Mouse (Mus musculus) brown adipose tissue, adult 24 weeks (tissue): ENCODE data around the gene Cux2. TPM values are rescaled to one million over a fixed set of nuclear protein-coding genes. Genes with fewer than 3 reads are reported as not detected.

Experiments used
- H3K27ac ChIP-seq: fragments of 200-500 bp; replicated peaks from 2 replicates; pipeline ENCODE4 v1.5.1; 2012; ENCODE audit warnings: low read depth, mild to moderate bottlenecking, low read length
- H3K4me1 ChIP-seq: fragments of 200-500 bp; 2 replicates; pipeline ENCODE4 v1.6.1; 2012; ENCODE audit warnings: low read length, mixed read lengths; ENCODE audit not compliant: control insufficient read depth, insufficient read depth, insufficient read length
- H3K4me3 ChIP-seq: fragments of 200-500 bp; 2 replicates; pipeline ENCODE4 v1.5.1; 2012; ENCODE audit warnings: low read depth, mild to moderate bottlenecking, low read length, moderate library complexity; ENCODE audit not compliant: insufficient read depth
- polyA plus RNA-seq: library from polyadenylated mRNA; stranded (reverse); fragments of >200 nt; gene quantifications from 2 replicates; pipeline ENCODE4 v1.2.4, GENCODE M21; 2012; ENCODE audit not compliant: missing spikeins, insufficient read depth, insufficient read length

Cux2 gene
- polyA plus RNA-seq, 1 experiment: not detected

DNA sequence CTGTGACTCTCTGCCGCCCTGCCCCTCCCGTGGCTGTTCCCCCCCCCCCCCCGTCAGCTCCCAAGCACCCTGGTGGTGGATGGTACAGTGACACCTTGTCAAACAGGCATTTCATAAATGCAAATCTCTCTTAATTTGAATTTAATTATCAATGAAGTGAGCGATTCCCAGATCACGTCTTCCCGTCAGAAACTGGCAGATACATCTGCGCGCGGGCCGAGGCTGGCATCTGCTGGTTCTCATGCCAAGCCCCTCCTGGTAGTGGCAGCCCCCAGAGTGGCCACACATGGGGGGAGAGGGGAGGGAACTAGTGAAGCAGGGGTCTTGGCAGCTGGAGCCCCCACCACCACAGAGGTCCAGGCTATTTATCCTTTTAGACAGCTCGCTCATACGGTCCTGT is 73.6 kb downstream of the Cux2 start:
- Histone ChIP-seq H3K27ac (no peak overlapping the region), H3K4me1 (no peaks in the 10 kb centered on the region), H3K4me3 (no peak overlapping the region)

DNA sequence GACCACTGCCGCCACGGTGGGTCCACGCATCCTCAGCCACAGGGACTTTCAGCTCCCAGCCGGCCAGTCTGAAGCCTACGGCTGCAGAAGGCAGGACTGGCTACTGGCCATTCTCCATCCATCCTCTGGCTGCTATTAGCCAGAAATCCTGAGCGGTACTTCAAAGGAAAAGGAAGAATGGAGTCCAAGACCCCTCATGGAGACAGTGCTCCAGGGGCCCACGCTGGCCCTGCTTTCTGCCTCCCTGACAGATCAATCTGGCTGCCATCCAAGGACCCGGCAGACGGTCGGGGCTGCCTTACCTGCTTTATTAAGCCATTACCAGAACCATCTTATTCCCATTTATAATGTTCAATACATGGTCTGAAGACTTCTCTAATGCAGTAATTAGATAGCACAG is 76.4 kb downstream of the Cux2 start:
- no peak overlapping the region for H3K27ac ChIP-seq
- H3K4me1 ChIP-seq: no peaks in the 10 kb centered on the region
- no peak overlapping the region for H3K4me3 ChIP-seq

DNA sequence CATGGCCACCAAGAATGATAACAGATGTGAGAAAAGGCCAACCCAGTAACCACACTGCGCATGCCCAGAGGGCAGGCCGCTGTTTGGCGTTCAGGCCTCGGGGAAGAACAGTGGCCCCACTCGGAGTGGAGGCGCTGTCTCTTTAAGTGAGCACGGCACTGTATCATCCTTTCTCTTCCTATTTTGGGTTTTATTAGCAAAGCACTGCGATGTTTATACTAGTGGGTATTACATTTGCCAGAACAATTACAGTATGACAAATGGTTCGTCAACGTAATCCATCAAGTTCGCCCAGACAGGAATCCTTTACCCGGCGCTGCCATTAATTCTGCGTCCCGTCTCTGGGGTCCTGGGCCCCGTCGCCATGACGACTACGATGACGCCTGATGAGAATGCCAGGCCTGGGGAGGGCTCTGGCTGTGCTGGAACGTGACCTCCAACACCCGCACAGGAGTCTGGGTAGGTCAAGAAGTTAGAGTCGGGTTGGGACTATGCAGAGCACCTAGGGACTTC is 77.2 kb downstream of the Cux2 start:
- Histone ChIP-seq H3K4me1 (no peaks in the 10 kb centered on the region), H3K27ac (no peak overlapping the region), H3K4me3 (peak overlapping the region; percentile 18)

DNA sequence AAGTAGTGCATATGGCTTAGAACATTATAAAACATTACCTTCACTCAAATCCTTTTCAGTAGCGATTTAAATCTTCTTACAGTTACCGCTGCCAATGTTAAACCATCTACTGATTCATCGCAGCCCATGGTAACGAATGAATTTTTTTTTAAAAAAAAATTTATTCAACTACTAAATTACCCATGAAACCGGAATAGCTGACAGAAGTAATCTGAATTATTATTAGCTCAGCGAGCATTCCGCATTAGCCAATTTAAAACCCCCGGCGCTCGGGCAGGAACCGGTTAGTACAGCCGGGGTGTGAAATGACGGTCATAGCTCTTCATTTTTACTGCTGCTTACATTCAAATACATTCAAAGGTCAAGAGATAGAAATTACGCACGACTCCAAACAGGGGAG is 80.9 kb downstream of the Cux2 start:
- H3K4me3 ChIP-seq: no peak overlapping the region
- H3K27ac ChIP-seq: no peak overlapping the region
- H3K4me1 ChIP-seq: no peaks in the 10 kb centered on the region

DNA sequence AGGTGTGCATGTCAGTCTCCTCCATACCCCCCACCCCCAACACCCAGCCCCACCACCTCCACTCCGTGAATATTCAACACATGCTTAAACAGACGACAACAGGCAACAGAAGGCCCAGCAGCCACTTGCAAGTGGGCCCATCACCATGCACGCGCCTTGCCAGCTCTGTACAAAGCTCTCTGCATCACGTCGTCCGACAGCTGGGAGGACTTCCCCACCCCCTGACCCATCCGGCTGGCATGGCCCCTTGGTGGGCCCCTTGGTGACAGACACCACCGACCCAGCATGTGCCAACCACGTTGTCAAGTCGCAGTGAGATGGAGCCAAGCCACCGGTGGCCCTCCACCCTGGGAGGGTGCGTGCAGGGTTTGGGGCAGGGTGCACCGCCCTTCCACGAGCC is 81.5 kb downstream of the Cux2 start:
- H3K4me3 ChIP-seq: no peak overlapping the region
- no peak overlapping the region for H3K27ac ChIP-seq
- H3K4me1 ChIP-seq: no peaks in the 10 kb centered on the region

DNA sequence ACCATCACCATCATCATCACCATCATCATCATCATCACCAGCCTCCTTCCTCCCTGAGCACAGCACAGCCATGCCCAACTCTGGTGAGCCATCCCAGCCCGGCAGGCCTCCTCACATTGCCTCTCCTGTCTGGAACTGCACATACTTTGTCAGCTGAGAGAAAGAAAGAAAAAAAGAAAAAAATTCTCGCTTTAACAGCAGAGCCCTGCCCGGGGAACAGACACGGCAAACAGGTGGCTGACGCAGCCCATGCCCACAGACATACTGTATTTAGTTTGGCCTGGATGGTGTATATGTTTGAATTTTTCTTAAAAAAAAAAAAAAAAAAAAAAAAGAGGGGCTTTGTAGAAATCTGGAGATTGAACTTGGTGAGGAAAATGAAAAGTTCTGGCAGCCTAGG is 82.4 kb downstream of the Cux2 start:
- Histone ChIP-seq H3K4me1 (no peaks in the 10 kb centered on the region), H3K4me3 (no peak overlapping the region), H3K27ac (no peak overlapping the region)

DNA sequence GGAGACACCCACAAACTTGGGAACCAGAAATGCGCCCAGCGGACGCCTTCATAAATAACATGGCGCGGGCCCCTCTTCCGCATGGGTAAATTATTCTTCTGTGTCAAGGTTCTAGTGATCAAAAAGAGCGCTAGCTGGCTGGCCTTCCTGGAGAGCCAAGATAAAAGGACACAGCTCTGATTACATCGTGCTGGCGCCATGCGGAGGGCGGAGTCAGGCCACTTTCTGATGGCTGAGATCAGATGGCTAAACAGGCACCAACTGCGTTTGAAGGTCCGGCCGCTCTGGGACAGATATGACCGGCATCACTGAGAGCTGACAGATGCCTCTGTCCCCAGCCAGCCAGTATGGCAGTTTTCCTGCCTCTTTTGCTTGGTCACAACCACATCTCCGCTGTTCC is 83.0 kb downstream of the Cux2 start:
- Histone ChIP-seq H3K27ac (no peak overlapping the region), H3K4me1 (no peaks in the 10 kb centered on the region), H3K4me3 (no peak overlapping the region)

DNA sequence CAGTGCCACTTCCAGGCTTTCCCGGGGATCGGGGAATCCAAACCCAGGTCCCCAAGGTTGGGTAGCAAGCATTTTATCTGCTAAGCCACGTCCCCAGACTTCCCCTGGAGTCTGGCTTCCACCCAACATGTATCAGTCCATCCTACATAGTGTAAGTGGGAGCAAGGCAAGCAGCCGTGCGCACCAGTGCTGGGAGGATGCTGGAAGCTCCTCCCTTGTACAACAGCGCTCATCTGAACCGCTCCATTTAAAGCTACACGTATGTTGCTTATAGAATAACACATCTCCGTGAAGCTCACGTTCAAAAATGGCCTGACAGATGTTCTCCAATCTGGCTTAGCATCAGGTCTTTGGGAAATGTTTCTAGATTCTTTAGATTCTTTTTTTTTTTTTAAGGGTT is 86.9 kb downstream of the Cux2 start:
- no peaks in the 10 kb centered on the region for H3K4me1 ChIP-seq
- H3K27ac ChIP-seq: no peak overlapping the region
- no peak overlapping the region for H3K4me3 ChIP-seq

DNA sequence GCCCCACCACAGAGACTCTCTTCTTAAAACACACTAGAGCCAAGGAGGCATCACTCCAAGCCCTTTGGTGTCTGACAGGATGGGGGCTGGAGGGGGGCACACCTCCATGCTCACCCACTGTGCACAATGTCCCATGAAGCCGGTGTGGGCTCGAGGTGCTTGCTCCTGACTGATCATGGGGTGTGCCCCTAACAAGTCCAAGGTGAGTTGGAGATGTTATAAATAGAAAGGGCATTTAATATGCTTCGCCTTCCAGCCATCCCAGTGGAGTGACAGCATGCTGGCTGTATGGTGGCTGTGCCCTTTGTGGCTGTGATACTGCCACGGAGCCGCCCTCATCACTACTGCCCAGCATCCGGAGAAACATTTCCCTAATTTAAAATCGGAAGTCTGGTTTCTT is 87.5 kb downstream of the Cux2 start:
- H3K4me3 ChIP-seq: no peak overlapping the region
- H3K27ac ChIP-seq: no peak overlapping the region
- H3K4me1 ChIP-seq: no peaks in the 10 kb centered on the region

DNA sequence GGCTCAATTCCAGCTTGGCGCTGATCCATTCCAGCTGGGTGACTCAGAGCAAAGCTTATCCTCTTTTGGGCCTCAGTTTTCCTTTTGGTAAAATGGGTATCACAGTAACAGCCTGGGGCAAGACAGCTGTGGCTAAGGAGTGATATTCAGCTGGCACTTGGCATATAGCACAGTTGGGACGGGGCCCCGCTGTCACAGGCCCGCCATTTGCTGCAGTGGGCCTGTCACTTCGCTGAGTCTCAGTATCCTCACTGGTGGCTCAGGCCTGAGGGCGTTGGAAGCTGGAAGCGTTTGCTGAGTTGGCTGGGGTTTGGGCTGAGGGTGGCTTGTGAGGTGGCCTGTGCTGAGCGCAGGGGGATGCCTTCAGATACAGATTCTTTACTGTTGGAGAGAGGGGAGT is 88.6 kb downstream of the Cux2 start:
- no peak overlapping the region for H3K27ac ChIP-seq
- H3K4me1 ChIP-seq: no peaks in the 10 kb centered on the region

DNA sequence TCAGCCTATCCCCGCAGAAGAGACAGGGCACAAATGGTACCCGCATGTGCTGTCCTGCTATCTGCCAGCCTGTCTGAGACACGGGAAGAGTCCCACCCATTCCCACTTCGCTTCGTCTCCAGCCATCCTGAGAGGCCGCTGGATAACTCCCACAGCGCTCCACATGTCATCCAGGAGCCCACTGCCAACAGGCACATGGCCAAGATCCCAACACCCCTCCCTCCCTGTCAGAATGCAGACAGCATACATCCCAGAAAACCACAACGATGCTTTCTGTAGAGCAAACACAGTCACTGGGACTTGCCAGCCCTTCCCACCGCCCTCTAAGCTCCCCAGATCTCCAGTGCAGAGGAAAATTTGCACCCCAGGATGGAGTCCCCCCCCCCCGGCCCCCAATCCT is 90.2 kb downstream of the Cux2 start:
- Histone ChIP-seq H3K27ac (no peak overlapping the region), H3K4me1 (no peaks in the 10 kb centered on the region), H3K4me3 (no peak overlapping the region)

More for the DNA sequence above, 88.6 kb downstream of the Cux2 start:
- H3K4me3 ChIP-seq: no peak overlapping the region

DNA sequence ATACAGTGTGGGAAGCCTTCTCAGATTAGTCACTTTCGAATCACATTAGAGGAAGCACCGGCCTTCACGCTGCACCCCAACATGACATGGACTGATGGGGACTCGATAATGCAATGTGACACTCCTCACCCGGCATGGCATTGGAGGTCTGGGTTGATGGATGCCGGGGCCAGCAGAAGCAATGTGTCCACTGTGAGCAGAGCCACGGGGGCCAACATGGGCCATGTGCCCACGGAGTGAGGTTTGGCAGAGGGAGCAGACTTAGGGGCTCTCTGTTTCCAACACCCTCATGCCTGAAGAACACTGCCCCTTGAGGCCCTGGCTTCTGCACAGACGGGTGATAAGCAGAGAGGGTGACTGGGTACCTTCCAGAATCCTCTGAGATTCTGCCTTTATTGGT is 91.4 kb downstream of the Cux2 start:
- Histone ChIP-seq H3K4me1 (no peaks in the 10 kb centered on the region), H3K27ac (no peak overlapping the region), H3K4me3 (no peak overlapping the region)

DNA sequence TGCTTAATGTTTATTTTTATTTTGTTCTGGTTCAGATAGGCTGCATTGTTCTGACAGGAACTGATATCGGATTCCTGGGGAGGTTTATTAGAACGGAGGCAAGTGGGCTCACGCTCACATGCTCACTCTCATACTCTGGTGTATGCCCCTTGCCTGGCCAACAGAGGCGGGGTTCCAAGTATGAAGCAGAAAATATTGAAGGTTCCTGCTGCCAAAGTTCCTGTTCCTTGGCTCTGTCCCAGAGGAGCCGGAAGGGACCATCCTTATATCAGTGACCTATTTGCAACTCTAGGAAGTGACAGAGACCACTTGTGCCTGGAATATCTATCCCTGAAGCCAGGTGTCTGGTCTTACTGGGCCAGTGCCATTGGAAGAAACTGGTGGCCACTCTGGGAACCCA is 94.1 kb downstream of the Cux2 start:
- no peak overlapping the region for H3K27ac ChIP-seq
- H3K4me3 ChIP-seq: no peak overlapping the region

DNA sequence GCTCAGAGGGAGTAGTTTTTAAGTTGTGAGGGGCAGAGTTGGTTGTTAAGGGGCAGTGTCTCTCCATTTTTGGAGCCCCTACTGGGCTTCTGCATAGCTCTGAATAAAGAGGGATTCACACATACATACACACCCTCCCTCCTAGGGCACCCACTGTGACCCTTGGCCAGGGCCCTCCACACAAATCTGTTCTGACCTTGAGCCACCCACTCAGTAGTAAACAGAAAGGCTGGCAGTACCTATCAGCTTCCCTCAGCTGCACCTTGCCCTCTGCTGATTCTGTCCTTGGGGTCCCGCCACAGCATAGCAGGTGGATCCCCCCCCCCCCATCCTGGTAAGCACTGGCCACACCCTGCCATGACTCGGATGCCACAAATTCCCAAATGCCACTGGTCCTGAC is 99.7 kb downstream of the Cux2 start:
- no peak overlapping the region for H3K27ac ChIP-seq
- no peak overlapping the region for H3K4me3 ChIP-seq
- no peaks in the 10 kb centered on the region for H3K4me1 ChIP-seq

More for the DNA sequence above, 94.1 kb downstream of the Cux2 start:
- H3K4me1 ChIP-seq: no peaks in the 10 kb centered on the region

DNA sequence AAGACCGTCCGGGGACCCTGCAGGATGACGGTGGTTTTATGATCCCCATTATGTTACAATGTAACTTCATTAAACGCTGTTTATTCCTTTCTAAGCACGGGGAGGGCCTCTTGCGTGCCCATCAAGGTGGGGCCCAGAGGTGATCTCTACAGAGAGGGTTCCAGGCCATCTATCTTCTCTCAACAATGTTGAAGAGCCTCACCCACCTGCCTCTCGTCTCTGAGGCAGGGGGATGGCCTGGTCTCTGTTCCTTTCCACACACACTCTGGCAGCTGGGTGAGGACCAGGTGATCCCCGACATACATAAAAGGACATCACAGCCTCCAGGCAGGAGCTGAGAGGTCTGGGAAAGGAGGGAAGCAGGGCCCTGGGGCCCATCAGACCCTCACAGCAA is 100.9 kb downstream of the Cux2 start:
- Histone ChIP-seq H3K4me3 (no peak overlapping the region), H3K4me1 (no peaks in the 10 kb centered on the region)

DNA sequence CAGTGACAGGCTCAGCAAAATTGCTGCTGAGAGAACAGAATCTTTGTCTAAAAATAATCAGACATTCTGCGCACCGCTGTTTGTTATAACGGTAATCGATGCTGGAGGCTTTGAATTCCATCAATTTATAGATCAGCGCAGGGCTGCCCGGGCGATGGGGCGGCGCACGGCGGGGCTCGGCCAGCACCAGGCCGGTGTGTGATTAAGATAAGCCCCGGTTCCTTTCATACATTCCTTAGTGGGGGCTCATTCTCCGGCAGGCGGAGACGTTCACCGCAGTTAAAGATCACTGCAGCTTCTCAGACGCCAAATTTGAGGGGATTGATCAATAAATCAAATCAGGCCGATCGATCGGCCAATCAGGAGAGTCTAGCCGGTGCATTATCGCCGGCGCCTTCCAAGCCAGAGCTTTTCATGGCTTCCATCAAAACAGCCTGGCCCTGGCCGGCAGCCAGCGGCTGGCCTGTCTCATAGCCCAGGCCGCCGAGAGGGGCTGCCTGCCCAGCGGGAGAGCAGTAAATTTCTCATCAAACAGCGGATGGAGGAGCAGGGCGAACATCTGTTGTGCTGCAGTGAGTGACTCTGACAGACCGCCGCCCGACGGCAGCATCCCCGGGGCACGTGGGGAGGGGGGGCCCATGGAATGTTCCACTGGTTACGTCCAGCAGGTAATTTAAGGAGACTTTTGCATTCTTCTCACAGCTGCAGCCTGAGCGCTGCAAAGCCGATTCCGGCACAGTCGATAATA is 101.4 kb downstream of the Cux2 start:
- Histone ChIP-seq H3K27ac (no peak overlapping the region), H3K4me3 (no peak overlapping the region), H3K4me1 (no peaks in the 10 kb centered on the region)

More for the DNA sequence above, 100.9 kb downstream of the Cux2 start:
- H3K27ac ChIP-seq: no peak overlapping the region
